Mouse (Mus musculus): ENCODE results near the gene Plppr3.

DNA sequence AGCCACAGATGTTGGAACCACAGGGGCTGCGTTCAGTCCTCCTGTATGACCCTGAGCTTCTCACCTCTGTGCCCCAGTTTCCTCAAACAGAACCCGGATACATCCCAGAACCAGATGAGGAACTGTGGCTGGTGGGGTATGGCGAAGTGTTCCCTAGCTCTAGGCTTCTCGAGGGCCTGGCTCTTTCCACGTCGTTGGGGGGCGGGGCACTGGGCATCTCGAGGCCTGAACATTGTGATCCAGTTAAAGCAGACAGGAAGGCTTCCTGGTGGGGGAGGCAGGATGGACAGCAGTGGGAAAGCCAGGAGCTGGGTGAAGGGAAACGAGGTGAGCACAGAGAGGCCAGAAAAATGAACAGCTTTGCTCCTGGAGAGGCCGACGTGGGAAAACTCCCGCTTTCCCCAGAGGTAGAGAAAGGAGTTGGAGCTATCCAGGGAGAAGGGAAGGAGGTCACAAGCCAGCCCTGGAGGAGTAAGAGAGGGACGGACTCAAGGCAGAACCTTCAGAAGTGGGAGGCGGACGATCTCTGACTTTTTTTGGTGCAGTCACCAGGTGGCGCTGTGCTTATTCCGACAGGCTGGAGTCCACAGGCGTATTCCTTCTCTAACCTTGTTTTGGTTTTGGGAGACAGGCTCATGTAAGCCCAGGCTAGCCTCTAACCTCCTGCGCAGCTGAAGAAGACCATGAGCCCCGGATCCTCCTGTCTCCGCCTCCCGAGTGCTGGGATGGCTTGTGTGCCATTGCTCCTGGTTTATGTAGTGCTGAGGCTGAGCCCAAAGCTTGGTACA is 9.1 kb upstream of the Plppr3 start:
- TF ChIP-seq CTCF (IDR thresholded peaks at IDR 0.05; ENCODE audit: low read depth), result peak; percentile 73
- no peak for TF ChIP-seq EP300 (IDR thresholded peaks at IDR 0.05; ENCODE audit: low read depth)

Data from heart, postnatal 0 days (tissue).